Mouse (Mus musculus) layer of hippocampus, postnatal 36 days (tissue): ENCODE data around the gene Washc2. TPM values are rescaled to one million over a fixed set of nuclear protein-coding genes. Genes with fewer than 3 reads are reported as not detected.
"Not testable (repeated sequence)": the region's sequence is repeated elsewhere in the genome, so short reads cannot be mapped to it uniquely, and the experiment has no call there.

Source experiments
- DNase-seq, 2 experiments: peaks; one replicate each; pipeline ENCODE4 v3.0.0; 2022
- total RNA-seq, 2 experiments: library from RNA; stranded (reverse); gene quantifications; 2 replicates each; pipeline ENCODE4 v1.2.3; 2021

Washc2 gene
- total RNA-seq: 100 to 1,000 TPM in 1 of 2 experiments, 10 to 100 TPM in 1; 97.6 to 105 TPM

- peak; percentile 92 for DNase-seq
Measured at GRCm38 (mm10) chr6:116207729-116208534, at the start of gene Washc2. Washc2 (plus strand) TSS chr6:116208038.

- no peak for DNase-seq
Measured at GRCm38 (mm10) chr6:116166383-116166782, 41.5 kb upstream of the Washc2 start.

- not testable (repeated sequence) for DNase-seq
Measured at GRCm38 (mm10) chr6:116173511-116174099, 34.2 kb upstream of the Washc2 start.

- no peak for DNase-seq
Measured at GRCm38 (mm10) chr6:116178376-116178775, 29.5 kb upstream of the Washc2 start.

- no peak for DNase-seq
Measured at GRCm38 (mm10) chr6:116180731-116181130, 27.1 kb upstream of the Washc2 start.

- DNase-seq: no peak
Measured at GRCm38 (mm10) chr6:116183509-116183908, 24.3 kb upstream of the Washc2 start.

- DNase-seq: no peak
Measured at GRCm38 (mm10) chr6:116186485-116186884, 21.4 kb upstream of the Washc2 start.

GRCm38 (mm10) chr6:116189417-116189816 lies 18.4 kb upstream of the Washc2 start:
- DNase-seq: no peak

GRCm38 (mm10) chr6:116192809-116193311 lies 15.0 kb upstream of the Washc2 start:
- peak in 1 of 2 experiments; percentile 14 for DNase-seq

GRCm38 (mm10) chr6:116193394-116194393 lies 14.1 kb upstream of the Washc2 start, which contains the start of gene Tmcc1:
Tmcc1 (minus strand) TSS chr6:116193486.
- DNase-seq: peak; percentile 99 to 100

- DNase-seq: no peak
Measured at GRCm38 (mm10) chr6:116195811-116196210, 12.0 kb upstream of the Washc2 start.

- no peak for DNase-seq
Measured at GRCm38 (mm10) chr6:116198173-116198572, 9.7 kb upstream of the Washc2 start.

- no peak for DNase-seq
Measured at GRCm38 (mm10) chr6:116199682-116200081, 8.2 kb upstream of the Washc2 start.

- no peak for DNase-seq
Measured at GRCm38 (mm10) chr6:116227767-116228166, 19.9 kb downstream of the Washc2 start.

- DNase-seq: peak; percentile 75 to 76
Measured at GRCm38 (mm10) chr6:116228785-116229525, 21.1 kb downstream of the Washc2 start.

GRCm38 (mm10) chr6:116234821-116235220 lies 27.0 kb downstream of the Washc2 start:
- DNase-seq: not testable (repeated sequence)

- DNase-seq: no peak
Measured at GRCm38 (mm10) chr6:116235336-116235735, 27.5 kb downstream of the Washc2 start.

GRCm38 (mm10) chr6:116238083-116238482 lies 30.2 kb downstream of the Washc2 start:
- DNase-seq: peak in 1 of 2 experiments; percentile 14

GRCm38 (mm10) chr6:116240371-116240770 lies 32.5 kb downstream of the Washc2 start:
- DNase-seq: no peak

- DNase-seq: no peak
Measured at GRCm38 (mm10) chr6:116259649-116260048, 51.8 kb downstream of the Washc2 start.

- no peak for DNase-seq
Measured at GRCm38 (mm10) chr6:116260481-116260880, 52.6 kb downstream of the Washc2 start.
